Mouse (Mus musculus): ENCODE results near the gene Rft1. TPM values are rescaled to one million over a fixed set of nuclear protein-coding genes. Genes with fewer than 3 reads are reported as not detected.

Gene Rft1
- polyA plus RNA-seq (2017; shearing (Covaris generic)), result 14.9 TPM

DNA sequence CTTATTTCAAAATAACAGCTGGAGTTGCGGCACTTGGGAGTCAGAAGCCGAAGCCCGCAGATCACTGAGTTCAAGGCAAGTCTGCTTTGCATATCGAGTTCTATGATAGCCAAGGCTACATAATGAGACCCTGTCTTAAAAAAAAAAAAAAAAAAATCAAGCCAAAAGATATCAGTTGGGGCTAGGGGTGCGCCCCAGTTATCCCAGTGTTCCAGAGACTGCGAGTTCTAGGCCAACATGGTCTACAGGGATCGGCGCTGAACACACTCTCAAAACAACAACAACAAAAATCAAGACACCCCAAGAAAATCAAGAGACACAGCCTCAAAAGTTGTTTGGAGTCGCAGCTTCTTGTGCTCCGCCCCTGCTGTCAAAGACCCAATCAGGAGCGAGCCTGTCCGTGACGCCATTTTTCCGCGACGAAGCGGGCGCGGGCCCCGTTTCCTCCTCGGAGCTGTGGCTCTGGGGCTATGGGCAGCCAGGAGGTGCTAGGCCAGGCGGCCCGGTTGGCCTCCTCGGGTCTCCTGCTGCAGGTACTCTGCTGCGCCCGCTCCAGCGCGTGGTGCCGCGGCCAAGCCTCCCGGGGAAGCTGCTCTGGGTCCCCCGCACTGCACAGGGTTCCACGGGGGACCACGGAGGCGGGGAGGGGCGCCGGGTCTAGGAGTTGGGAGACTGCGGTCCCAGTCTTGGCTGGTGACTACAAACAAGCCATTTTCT, at the start of gene Rft1:
Rft1 (plus strand) TSS at position 418 of the 717 bp plus-strand sequence.

GRCm38 (mm10) chr14:30625856-30626726, 28.1 kb upstream of the Rft1 start, which contains the start of gene Prkcd:
Gene Prkcd, minus strand, starts transcription at chr14:30626210.

GRCm38 (mm10) chr14:30714799-30715617, 60.8 kb downstream of the Rft1 start, which contains the start of gene Sfmbt1:
Gene Sfmbt1, plus strand, starts transcription at chr14:30714849.

Other genes with a start within 250 kb of the Rft1 start
- gene Dcp1a, start 174.8 kb upstream of the Rft1 start, polyA plus RNA-seq (2017; shearing (Covaris generic)), result 57.7 TPM
- gene Cacna1d, start 162.9 kb upstream of the Rft1 start, polyA plus RNA-seq (2017; shearing (Covaris generic)), result 1.1 TPM
- 233 TPM for gene Tkt, start 106.0 kb upstream of the Rft1 start, polyA plus RNA-seq (2017; shearing (Covaris generic))
- gene Prkcd, start 28.1 kb upstream of the Rft1 start, polyA plus RNA-seq (2017; shearing (Covaris generic)), result 103 TPM
- gene Sfmbt1, start 60.5 kb downstream of the Rft1 start, polyA plus RNA-seq (2017; shearing (Covaris generic)), result 10.8 TPM
- gene Tmem110, start 171.2 kb downstream of the Rft1 start, polyA plus RNA-seq (2017; shearing (Covaris generic)), result 20.1 TPM
- 1.2 TPM for gene Mustn1, start 224.8 kb downstream of the Rft1 start, polyA plus RNA-seq (2017; shearing (Covaris generic))
- gene Itih4, start 232.1 kb downstream of the Rft1 start, polyA plus RNA-seq (2017; shearing (Covaris generic)), result not detected